Mouse (Mus musculus) frontal cortex, adult 2 months (tissue): ENCODE results near the gene Zfp108. TPM values are rescaled to one million over a fixed set of nuclear protein-coding genes. Genes with fewer than 3 reads are reported as not detected.
"Not testable (repeated sequence)": the region's sequence is repeated elsewhere in the genome, so short reads cannot be mapped to it uniquely, and the experiment has no call there.

Experiments
- DNase-seq, 2 experiments: peaks; one replicate each; pipeline ENCODE4 v3.0.0; 2022; ENCODE audit warnings: low spot score in 1 of 2; ENCODE audit errors: extremely low spot score in 1 of 2
- polyA plus RNA-seq: library from polyadenylated mRNA; depleted of rRNA; stranded (reverse); fragments of >200 nt; gene quantifications from 2 replicates; pipeline ENCODE4 v1.2.3, GENCODE M21; 2012; rRNA removed

Gene Zfp108
- polyA plus RNA-seq = 4.7 and 5.7 TPM in 2 replicates

GRCm38 (mm10) chr7:24254633-24255474 lies at the start of gene Zfp108:
Gene Zfp108, plus strand, starts transcription at chr7:24254794.
- peak; percentile 92 to 94 for DNase-seq

DNA sequence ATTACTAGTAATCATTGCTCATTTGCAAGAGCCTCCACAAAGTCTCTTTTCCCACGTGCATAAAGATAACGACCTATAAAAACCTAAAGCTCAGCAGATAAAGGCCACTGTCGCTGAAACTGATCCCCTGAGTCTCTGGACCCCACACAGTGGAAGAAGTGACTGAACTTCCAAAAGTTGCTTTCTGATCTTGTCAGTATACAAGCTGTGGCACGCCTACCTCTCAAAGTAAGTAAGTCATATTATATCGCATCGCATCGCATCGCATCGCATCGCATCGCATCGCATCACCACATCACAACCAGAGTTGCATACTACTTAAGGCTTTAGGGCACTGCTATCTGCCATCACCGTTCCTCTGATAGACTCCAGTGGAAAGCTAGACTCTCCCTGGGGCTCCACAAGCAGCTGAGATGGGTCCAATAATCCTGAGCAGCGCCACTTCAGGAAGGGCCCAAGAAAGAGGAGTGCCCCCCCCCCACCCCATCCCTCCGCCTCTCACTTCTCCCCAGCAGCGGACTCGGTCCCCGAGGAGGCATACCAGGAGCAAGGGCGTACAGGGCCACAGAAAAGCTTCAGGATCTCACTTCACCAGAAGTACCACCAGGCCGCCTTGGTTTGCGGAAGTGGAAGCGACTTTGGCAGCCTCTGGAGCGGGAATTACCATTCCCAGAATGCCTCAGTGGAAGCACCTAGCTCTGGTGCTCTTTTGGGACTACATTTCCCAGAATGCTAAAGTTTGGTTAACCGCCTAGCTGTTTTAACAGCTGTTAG lies 46.9 kb upstream of the Zfp108 start:
- peak; percentile 62 to 88 for DNase-seq

DNA sequence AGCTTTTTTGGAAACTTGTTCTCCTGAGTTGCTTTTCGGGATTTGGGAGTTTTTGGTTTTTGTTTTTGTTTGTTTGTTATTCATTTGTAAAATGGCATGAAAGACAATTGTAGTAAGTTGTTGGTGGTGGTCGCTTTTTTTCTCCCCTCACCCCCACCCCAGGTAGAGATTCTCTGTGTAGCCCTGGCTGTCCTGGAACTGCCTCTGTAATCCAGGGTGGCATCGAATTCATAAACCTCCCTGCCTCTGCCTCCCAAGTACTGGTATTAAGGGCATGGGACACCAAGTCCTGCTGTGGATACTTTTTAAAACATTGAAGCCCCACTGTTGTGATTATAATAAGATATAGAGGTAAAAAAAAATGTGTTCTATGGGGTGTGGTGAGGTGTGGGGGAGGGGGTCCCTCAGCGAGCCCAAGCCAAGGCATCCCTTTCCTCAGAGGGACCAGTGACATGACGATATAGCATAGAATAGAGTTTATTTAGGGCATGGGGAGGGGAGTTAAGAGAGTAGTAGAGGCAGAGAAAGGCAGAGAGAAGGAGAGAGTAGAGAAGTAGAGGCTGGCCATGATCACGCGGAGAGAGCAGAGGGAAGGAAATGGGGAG lies 46.2 kb upstream of the Zfp108 start:
- no peak for DNase-seq

- DNase-seq = no peak
Measured at GRCm38 (mm10) chr7:24210296-24210695, 44.3 kb upstream of the Zfp108 start.

DNA sequence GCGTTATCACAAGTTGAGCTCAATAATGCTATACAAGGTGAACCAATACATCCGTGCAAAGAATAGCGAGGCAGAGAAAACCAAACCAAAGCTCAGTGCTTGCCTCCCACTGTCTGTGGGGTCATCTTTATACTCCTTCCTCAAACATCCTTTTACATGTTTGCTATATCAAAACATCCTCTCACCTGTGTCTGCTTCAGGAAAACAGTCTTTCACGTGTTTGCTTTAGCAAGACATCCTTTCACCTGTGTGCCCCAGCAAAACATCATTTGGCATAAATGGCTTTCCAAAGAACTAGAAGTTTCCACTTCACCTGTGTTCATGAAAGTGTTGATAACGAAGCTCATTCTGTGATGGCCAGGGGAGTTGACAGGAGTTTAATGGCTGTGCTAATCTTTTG lies 43.3 kb upstream of the Zfp108 start, which contains the start of gene Zfp111:
Gene Zfp111, minus strand, starts transcription at position 101 of the 400 bp plus-strand sequence.
- no peak for DNase-seq

- peak; percentile 46 to 84 for DNase-seq
Measured at GRCm38 (mm10) chr7:24237040-24237791, 17.4 kb upstream of the Zfp108 start, which contains the start of gene Zfp109. Gene Zfp109, minus strand, starts transcription at chr7:24237560.

- DNase-seq = no peak
Measured at GRCm38 (mm10) chr7:24253779-24254615, 597 bp upstream of the Zfp108 start.

GRCm38 (mm10) chr7:24259306-24259999 lies 4.9 kb downstream of the Zfp108 start:
- no peak for DNase-seq

GRCm38 (mm10) chr7:24260000-24260312 lies 5.4 kb downstream of the Zfp108 start:
- no peak for DNase-seq

DNA sequence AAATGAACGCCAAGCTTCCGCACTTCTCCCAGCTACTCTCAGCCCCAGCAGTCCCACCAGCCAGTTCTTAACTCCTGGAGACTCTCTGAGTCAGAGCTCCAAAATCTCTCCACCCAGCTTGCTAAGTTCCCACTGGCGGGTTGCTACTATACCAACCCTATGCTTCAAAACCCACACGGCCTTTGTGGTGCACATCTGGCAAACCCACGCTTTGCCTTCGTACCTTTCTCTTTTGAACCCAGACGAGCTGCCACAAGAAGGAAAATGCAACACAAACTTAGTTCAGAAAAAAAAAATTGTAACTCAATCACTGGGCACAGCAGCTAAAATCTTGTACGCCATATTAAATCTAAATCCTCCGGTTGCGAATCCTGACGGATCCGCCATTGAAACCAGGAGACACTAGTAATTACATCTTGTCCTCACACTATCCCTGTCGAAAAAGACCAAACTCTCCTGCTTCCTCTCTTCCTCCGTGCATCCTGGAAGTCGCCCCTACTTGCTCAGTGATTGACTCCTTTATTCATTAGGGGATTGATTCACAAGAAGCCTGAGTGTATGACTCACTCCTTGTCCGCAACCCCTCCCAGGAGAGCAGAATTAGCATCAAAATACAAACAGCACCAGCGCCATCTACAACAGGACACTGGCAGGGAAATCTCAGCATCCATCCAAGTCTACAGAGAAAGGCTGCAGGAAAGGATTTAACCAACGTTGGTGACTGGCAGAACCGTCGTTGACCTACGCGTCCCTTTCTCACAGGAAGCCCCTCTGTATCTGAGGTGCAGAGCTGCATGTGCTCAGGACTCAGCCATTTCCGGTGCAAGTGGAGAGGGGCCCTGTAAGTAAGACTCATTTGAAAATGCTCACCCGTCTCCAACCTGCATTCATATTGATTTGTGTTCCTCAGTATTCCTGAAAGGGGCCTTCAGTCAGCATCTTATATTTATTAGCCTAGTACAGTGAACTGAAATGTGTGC lies 13.9 kb downstream of the Zfp108 start:
- peak in 1 of 2 experiments; percentile 27 for DNase-seq

DNA sequence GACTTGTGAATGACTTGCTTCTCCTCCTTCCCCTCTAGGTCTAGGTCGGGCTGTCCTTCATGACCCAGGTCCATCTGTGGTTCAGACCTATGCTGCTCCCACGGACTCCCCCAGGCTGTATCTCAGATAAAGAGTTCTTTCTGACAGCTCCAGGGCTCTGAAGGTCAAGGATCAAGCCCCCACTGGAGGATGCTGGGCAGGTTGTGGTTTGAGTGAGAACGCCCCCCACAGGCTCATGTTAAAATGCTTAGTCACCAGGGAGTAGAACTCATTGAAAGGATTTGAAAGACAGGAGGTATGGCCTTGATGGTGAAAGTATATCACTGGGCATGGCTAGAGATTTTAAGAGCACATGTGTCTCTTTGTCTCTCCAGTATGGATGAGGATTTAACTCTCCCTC lies 14.7 kb downstream of the Zfp108 start:
- no peak for DNase-seq

DNA sequence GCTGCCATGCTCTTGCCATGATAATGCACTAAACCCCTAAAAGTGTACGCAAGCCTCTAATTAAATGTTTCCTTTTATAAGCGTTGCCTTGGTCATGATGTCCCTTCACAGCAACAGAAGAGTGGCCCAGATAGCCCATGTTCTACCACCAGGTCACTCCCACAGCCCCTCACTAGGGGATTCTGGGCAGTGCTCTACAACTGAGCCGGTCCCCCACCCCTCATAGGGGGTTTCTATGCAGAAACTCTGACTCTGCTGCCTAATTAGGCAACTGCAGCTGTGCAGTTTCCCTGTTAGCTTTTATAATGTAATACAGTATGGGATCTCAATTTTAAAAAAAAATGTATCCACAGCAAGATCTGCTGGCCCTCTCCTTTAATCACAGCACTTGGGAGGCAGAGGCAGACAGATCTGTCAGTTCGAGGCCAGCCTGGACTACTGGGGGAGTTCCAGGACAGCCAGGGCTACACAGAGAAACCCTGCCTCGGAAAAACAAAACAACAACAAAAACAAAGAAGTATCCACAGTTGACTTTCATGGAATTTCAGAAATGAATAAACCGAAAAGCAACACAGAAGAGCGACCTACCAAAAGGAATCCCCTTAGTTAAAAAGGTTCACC lies 15.2 kb downstream of the Zfp108 start:
- no peak for DNase-seq

DNA sequence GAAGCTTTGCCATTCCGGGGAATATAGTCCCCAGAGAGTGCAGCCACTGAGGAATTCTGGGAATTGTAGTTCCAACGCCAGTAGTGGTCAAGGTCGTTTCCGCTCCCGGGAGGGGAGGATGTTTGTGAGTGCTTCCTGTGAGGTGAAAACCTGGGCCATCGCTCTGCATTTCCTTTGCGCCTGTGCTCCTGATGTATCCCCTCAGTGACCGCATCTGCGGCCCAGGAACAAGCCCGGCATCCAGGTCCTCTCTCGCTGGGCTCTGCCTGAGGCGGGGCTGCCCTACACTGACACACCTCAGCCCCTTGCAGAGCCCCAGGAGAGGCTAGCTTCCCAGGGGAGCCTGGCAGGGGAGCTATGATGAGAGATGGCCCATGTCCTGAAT lies 15.7 kb downstream of the Zfp108 start, which contains the start of gene Zfp93:
Gene Zfp93, plus strand, starts transcription at position 133 of the 385 bp plus-strand sequence.
- peak; percentile 75 to 92 for DNase-seq

DNA sequence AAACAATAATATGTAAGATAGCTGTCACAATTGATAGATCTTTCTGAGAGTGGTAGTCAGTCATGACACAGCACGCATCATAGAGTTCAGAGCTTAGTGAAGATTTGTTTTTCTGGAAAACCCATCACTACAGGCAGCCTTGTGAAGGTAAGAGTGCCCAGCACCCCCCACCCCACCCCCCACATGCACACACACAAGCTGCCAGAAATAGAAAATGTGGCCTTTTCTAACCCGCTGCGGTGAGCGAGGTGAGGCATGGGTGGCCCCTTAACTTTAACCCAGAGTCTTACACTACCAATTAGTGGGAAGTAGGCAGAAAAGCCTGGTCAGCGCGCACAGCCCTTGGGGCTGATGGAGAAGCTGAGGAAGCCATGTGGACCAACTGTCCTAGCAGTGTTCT lies 16.6 kb downstream of the Zfp108 start:
- DNase-seq = no peak

- no peak for DNase-seq
Measured at GRCm38 (mm10) chr7:24274456-24274855, 19.9 kb downstream of the Zfp108 start.

GRCm38 (mm10) chr7:24278771-24279170 lies 24.2 kb downstream of the Zfp108 start:
- DNase-seq = not testable (repeated sequence)
